Mouse (Mus musculus) liver, adult 2 months (tissue): ENCODE measurements around the gene Lgi1. TPM values are rescaled to one million over a fixed set of nuclear protein-coding genes. Genes with fewer than 3 reads are reported as not detected.

Experiments
- DNase-seq: peaks from one replicate; pipeline ENCODE4 v3.0.0-alpha.2; 2011; ENCODE audit warnings: low read depth, low spot score; ENCODE audit errors: extremely low read depth
- H3K27ac ChIP-seq: fragments of 200-500 bp; replicated peaks from 2 replicates; pipeline ENCODE4 v1.5.1; 2012; ENCODE audit warnings: low read depth, mild to moderate bottlenecking, control low read depth, inconsistent platforms, low read length; ENCODE audit not compliant: insufficient read depth
- H3K27me3 ChIP-seq: fragments of 200-500 bp; 2 replicates; pipeline ENCODE4 v1.6.1; 2012; ENCODE audit warnings: mild to moderate bottlenecking, moderate library complexity, low read length, inconsistent platforms; ENCODE audit not compliant: control insufficient read depth, insufficient read depth
- H3K36me3 ChIP-seq: fragments of 200-500 bp; 2 replicates; pipeline ENCODE4 v1.6.1; 2012; ENCODE audit warnings: low read length, inconsistent platforms; ENCODE audit not compliant: control insufficient read depth, insufficient read depth
- H3K4me1 ChIP-seq: fragments of 200-500 bp; 2 replicates; pipeline ENCODE4 v1.6.1; 2011; ENCODE audit warnings: low read length; ENCODE audit not compliant: control insufficient read depth, insufficient read depth
- H3K4me3 ChIP-seq: fragments of 200-500 bp; 2 replicates; pipeline ENCODE4 v1.5.1; 2011; ENCODE audit warnings: low read depth, mild to moderate bottlenecking, control low read depth, low read length, moderate library complexity; ENCODE audit not compliant: insufficient read depth
- H3K79me2 ChIP-seq: fragments of 200-500 bp; 2 replicates; pipeline ENCODE4 v1.6.1; 2012; ENCODE audit warnings: inconsistent platforms, mild to moderate bottlenecking, low read length, moderate library complexity; ENCODE audit not compliant: control insufficient read depth, insufficient read depth
- H3K9ac ChIP-seq: fragments of 200-500 bp; 2 replicates; pipeline ENCODE4 v1.6.1; 2012; ENCODE audit warnings: low read depth, mild to moderate bottlenecking, control low read depth, inconsistent platforms, low read length
- CTCF ChIP-seq: fragments of 200-500 bp; IDR thresholded peaks from 2 replicates; pipeline ENCODE4 v1.5.1; 2011; ENCODE audit warnings: low read depth, low read length, control low read depth
- POLR2A ChIP-seq: fragments of 200-500 bp; IDR thresholded peaks from 2 replicates; pipeline ENCODE4 v1.6.1; 2011; ENCODE audit warnings: low read length, control low read depth; ENCODE audit not compliant: insufficient read depth; ENCODE audit errors: extremely low read depth
- WGBS: fragments of 180-500 bp; shearing (Covaris S2); methylation state at CpG from one replicate; pipeline ENCODE4 v1.1.7; 2018; 5-methylcytosine and 5-hydroxymethylcytosine counted together
- polyA plus RNA-seq: library from polyadenylated mRNA; depleted of rRNA; stranded (reverse); fragments of >200 nt; gene quantifications from 2 replicates; pipeline ENCODE4 v1.2.3, GENCODE M21; 2012; rRNA removed
- total RNA-seq: library from RNA; depleted of rRNA; stranded (reverse); fragments of >200 nt; gene quantifications from 2 replicates; pipeline ENCODE4 v1.2.3, GENCODE M21; 2014; rRNA removed

The Lgi1 gene
- total RNA-seq (not detected in 2 replicates), polyA plus RNA-seq (not detected in 2 replicates)

GRCm38 (mm10) chr19:38264505-38265500, at the start of gene Lgi1:
TSS of gene Lgi1 (plus strand) at chr19:38264536.
- Histone ChIP-seq H3K79me2 (no peaks in the 10 kb centered on the region), H3K9ac (no peak within 1 kb of the TSS), H3K27me3 (peaks cover 2% of the 10 kb centered on the region; the same call in 1 of the 2 replicates), H3K4me1 (no peaks in the 10 kb centered on the region), H3K4me3 (no peak within 1 kb of the TSS), H3K27ac (no peak within 1 kb of the TSS), H3K36me3 (no peaks in the 10 kb centered on the region)
- no peak for DNase-seq
- TF ChIP-seq POLR2A (no peak), CTCF (no peak)
- WGBS = 33% methylated on average over 21 of the region's 21 CpGs

GRCm38 (mm10) chr19:38217696-38218095, 46.6 kb upstream of the Lgi1 start:
- H3K4me1 ChIP-seq = no peaks in the 10 kb centered on the region
- WGBS = 100% methylated on average over 3 of the region's 3 CpGs
- no peaks in the 10 kb centered on the region; the same call in 1 of the 2 replicates for H3K79me2 ChIP-seq
- H3K4me3 ChIP-seq = no peak overlapping the region
- TF ChIP-seq POLR2A (no peak), CTCF (no peak)
- peaks cover 32% of the 10 kb centered on the region for H3K36me3 ChIP-seq
- no peak for DNase-seq
- no peak overlapping the region for H3K27ac ChIP-seq
- no peak overlapping the region for H3K9ac ChIP-seq
- H3K27me3 ChIP-seq = no peaks in the 10 kb centered on the region

GRCm38 (mm10) chr19:38223356-38223904, 40.9 kb upstream of the Lgi1 start:
- peak overlapping the region; percentile 66 for H3K27ac ChIP-seq

GRCm38 (mm10) chr19:38223905-38224684, 40.2 kb upstream of the Lgi1 start, which contains the start of gene Fra10ac1:
TSS of gene Fra10ac1 (minus strand) at chr19:38224156.
- WGBS = under 1% methylated on average over 49 of the region's 49 CpGs
- Histone ChIP-seq H3K4me3 (peak within 1 kb of the TSS; percentile 71), H3K27ac (peak within 1 kb of the TSS; percentile 66), H3K36me3 (peaks cover 5% of the 10 kb centered on the region; the same call in 1 of the 2 replicates), H3K79me2 (no peaks in the 10 kb centered on the region; the same call in 1 of the 2 replicates), H3K27me3 (no peaks in the 10 kb centered on the region), H3K9ac (peak within 1 kb of the TSS; percentile 72), H3K4me1 (peaks cover 2% of the 10 kb centered on the region; the same call in 1 of the 2 replicates)
- TF ChIP-seq POLR2A = no peak
- peak; percentile 48 for TF ChIP-seq CTCF
- peak; percentile 77 for DNase-seq

More at GRCm38 (mm10) chr19:38223356-38223904, 40.9 kb upstream of the Lgi1 start:
- Histone ChIP-seq H3K9ac (peak overlapping the region; percentile 72), H3K27me3 (no peaks in the 10 kb centered on the region), H3K79me2 (no peaks in the 10 kb centered on the region; the same call in 1 of the 2 replicates), H3K4me3 (peak overlapping the region; percentile 71), H3K36me3 (peaks cover 7% of the 10 kb centered on the region; the same call in 1 of the 2 replicates), H3K4me1 (peaks cover 2% of the 10 kb centered on the region; the same call in 1 of the 2 replicates)
- TF ChIP-seq CTCF (no peak), POLR2A (no peak)
- 4% methylated on average over 12 of the region's 12 CpGs for WGBS
- no peak for DNase-seq

- Histone ChIP-seq H3K9ac (no peak overlapping the region), H3K27me3 (no peaks in the 10 kb centered on the region), H3K27ac (no peak overlapping the region), H3K36me3 (peaks cover 2% of the 10 kb centered on the region; the same call in 1 of the 2 replicates), H3K4me1 (peaks cover 2% of the 10 kb centered on the region; the same call in 1 of the 2 replicates), H3K79me2 (no peaks in the 10 kb centered on the region; the same call in 1 of the 2 replicates), H3K4me3 (no peak overlapping the region; the same call in 1 of the 2 replicates)
- DNase-seq = no peak
- 24% methylated on average over 9 of the region's 9 CpGs for WGBS
- TF ChIP-seq POLR2A (no peak), CTCF (no peak)
Observed at GRCm38 (mm10) chr19:38224685-38225060, 39.7 kb upstream of the Lgi1 start.
